Mouse (Mus musculus): ENCODE results near the gene 4930503B20Rik. TPM values are rescaled to one million over a fixed set of nuclear protein-coding genes. Genes with fewer than 3 reads are reported as not detected.
A peak's percentile ranks its signal among the peaks of the same experiment; 100 is the strongest.

4930503B20Rik gene
- polyA plus RNA-seq, 1 experiment, result not detected

DNA sequence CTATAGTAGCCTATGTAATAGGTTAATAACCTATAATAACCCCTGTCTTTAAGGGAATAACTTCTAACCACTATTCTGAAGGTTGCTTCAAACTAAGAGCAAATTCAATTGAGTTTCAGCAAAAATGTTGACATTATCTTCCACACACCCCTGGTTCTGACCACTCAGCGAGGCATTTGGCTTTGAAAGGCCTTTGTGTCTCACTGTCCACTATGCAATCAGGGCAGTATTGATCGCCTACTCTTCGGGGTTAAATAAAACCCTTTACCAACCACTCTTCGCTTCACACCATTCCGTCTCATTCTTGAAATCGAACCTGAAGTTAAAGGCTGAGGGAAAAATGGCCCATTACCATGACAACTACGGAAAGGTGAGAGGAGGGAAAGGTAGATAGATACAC lies 54.3 kb downstream of the 4930503B20Rik start:
- H3K4me3 ChIP-seq (ENCODE audit: insufficient read depth, low read depth, low read length), result no peak overlapping the region
- no peak overlapping the region for H3K27ac ChIP-seq (replicated peaks; ENCODE audit: low read depth, low read length)
- H3K4me1 ChIP-seq (ENCODE audit: control insufficient read depth, insufficient read depth, insufficient read length, low read length), result peaks cover 2% of the 10 kb centered on the region; the same call in 1 of the 2 replicates

DNA sequence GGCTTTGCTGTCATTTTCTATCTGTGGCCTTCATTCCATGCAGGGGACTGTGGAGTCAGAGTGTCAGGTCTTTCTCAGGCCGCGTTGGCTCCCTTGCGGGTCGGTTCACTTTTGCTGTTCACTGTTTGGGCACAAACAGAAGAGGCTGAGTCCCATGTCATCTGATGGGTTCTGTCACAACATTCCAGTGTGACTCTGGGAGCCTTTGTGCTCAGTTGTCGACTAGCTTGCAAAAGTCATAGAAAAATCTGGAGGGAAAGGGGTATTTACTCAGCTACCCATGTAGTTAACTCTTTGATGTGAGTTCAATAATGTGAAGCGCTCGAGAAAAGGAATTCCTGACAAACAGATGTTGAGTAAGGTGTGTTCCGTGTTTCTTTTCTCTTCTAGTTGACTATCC lies 54.7 kb downstream of the 4930503B20Rik start:
- Histone ChIP-seq H3K4me1 (ENCODE audit: control insufficient read depth, insufficient read depth, insufficient read length, low read length) (peaks cover 2% of the 10 kb centered on the region; the same call in 1 of the 2 replicates), H3K4me3 (ENCODE audit: insufficient read depth, low read depth, low read length) (no peak overlapping the region), H3K27ac (replicated peaks; ENCODE audit: low read depth, low read length) (no peak overlapping the region)

DNA sequence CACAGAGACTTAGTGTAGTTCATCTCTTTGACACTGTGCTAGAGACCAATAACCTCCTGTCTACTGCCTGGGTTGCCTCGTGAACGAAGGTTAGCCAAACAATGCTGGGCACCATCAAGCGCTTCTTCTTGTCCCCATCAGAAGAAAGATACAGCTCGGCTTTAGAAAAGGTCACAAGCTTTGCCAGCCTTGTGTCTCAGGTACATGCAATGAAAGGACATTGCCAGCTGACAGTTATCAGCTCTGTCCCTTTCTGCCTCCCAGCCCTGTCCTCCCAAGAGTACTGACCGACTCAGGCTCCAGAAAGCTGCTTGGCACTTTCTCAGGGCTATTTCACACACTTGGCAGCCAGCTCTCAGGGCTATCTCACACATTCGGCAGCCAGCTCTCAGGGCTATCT lies 55.7 kb downstream of the 4930503B20Rik start:
- H3K27ac ChIP-seq (replicated peaks; ENCODE audit: low read depth, low read length), result peak overlapping the region; percentile 55
- H3K4me3 ChIP-seq (ENCODE audit: insufficient read depth, low read depth, low read length), result no peak overlapping the region
- peaks cover 2% of the 10 kb centered on the region; the same call in 1 of the 2 replicates for H3K4me1 ChIP-seq (ENCODE audit: control insufficient read depth, insufficient read depth, insufficient read length, low read length)

Other genes starting within 250 kb of the 4930503B20Rik start
- 4.0 and 8.6 TPM in 2 replicates for gene Ssx2ip, start 246.7 kb downstream of the 4930503B20Rik start, polyA plus RNA-seq (2012; ENCODE audit: insufficient read depth, insufficient read length, missing spikeins)
- gene Ctbs, start 201.5 kb downstream of the 4930503B20Rik start, polyA plus RNA-seq (2012; ENCODE audit: insufficient read depth, insufficient read length, missing spikeins), result 4.9 and 5.0 TPM in 2 replicates
- 3.4 and 6.4 TPM in 2 replicates for gene Spata1, start 151.6 kb downstream of the 4930503B20Rik start, polyA plus RNA-seq (2012; ENCODE audit: insufficient read depth, insufficient read length, missing spikeins)
- 398 and 520 TPM in 2 replicates for gene Gng5, start 151.5 kb downstream of the 4930503B20Rik start, polyA plus RNA-seq (2012; ENCODE audit: insufficient read depth, insufficient read length, missing spikeins)
- gene Rpf1, start 129.9 kb downstream of the 4930503B20Rik start, polyA plus RNA-seq (2012; ENCODE audit: insufficient read depth, insufficient read length, missing spikeins), result 15.7 and 25.5 TPM in 2 replicates
- gene Uox, start 80.9 kb downstream of the 4930503B20Rik start, polyA plus RNA-seq (2012; ENCODE audit: insufficient read depth, insufficient read length, missing spikeins), result 1.4 TPM in 1 of 2 replicates, not detected in the other
- gene Dnase2b, start 35.7 kb downstream of the 4930503B20Rik start, polyA plus RNA-seq (2012; ENCODE audit: insufficient read depth, insufficient read length, missing spikeins), result not detected in 2 replicates
- not detected in 2 replicates for gene Samd13, start 34.3 kb upstream of the 4930503B20Rik start, polyA plus RNA-seq (2012; ENCODE audit: insufficient read depth, insufficient read length, missing spikeins)
- gene Prkacb, start 161.7 kb upstream of the 4930503B20Rik start, polyA plus RNA-seq (2012; ENCODE audit: insufficient read depth, insufficient read length, missing spikeins), result 31.6 and 32.9 TPM in 2 replicates
- 0.59 and 2.3 TPM in 2 replicates for gene Ttll7, start 201.1 kb upstream of the 4930503B20Rik start, polyA plus RNA-seq (2012; ENCODE audit: insufficient read depth, insufficient read length, missing spikeins)

All from brown adipose tissue, adult 24 weeks (tissue).